Mouse (Mus musculus): ENCODE results near the gene Dop1b.

GRCm38 (mm10) chr16:93797021-93797840 is 85.5 kb downstream of the Dop1b start:
- no peak for TF ChIP-seq EP300 (IDR thresholded peaks at IDR 0.05; ENCODE audit: insufficient read depth, low read depth, low read length)
- TF ChIP-seq CTCF (IDR thresholded peaks at IDR 0.05; ENCODE audit: low read depth, low read length), result no peak

Data from ES-Bruce4 (cell line).